Mouse (Mus musculus) kidney, postnatal 10 days (tissue): ENCODE measurements around the gene Gm20736.
"Not testable (repeated sequence)": the region's sequence is repeated elsewhere in the genome, so short reads cannot be mapped to it uniquely, and the experiment has no call there.

Source experiments
- DNase-seq: peaks from one replicate; pipeline ENCODE4 v3.0.0; 2021; ENCODE audit warnings: mixed read lengths

Gm20736 gene

GRCm38 (mm10) chrY:65377390-65377789 is at the start of gene Gm20736:
TSS of gene Gm20736 (plus strand) at chrY:65377690.
- not testable (repeated sequence) for DNase-seq
